Mouse (Mus musculus): ENCODE data around the gene Mob1b. TPM values are rescaled to one million over a fixed set of nuclear protein-coding genes. Genes with fewer than 3 reads are reported as not detected.
A peak's percentile ranks its signal among the peaks of the same experiment; 100 is the strongest.

The Mob1b gene
- polyA plus RNA-seq, 1 experiment = 6.7 TPM

GRCm38 (mm10) chr5:88683706-88684105, 36.9 kb upstream of the Mob1b start:
- TF ChIP-seq POLR2A (IDR thresholded peaks at IDR 0.05; ENCODE audit: low read depth, low read length) (no peak), CTCF (conservative IDR thresholded peaks at IDR 0.05; ENCODE audit: insufficient read depth, insufficient read length, low read depth, low read length) (no peak)
- WGBS = 75% methylated on average over 9 of the region's 9 CpGs
- DNase-seq = no peak
- Histone ChIP-seq H3K36me3 (ENCODE audit: control insufficient read depth, insufficient read depth, low read length) (no peaks in the 10 kb centered on the region), H3K27ac (ENCODE audit: insufficient read depth, low read depth, low read length) (no peak overlapping the region), H3K4me1 (ENCODE audit: control insufficient read depth, insufficient read depth, low read length) (no peaks in the 10 kb centered on the region), H3K27me3 (replicated peaks; ENCODE audit: control insufficient read depth, insufficient read depth, low read length) (peaks cover 5% of the 10 kb centered on the region; the same call in 1 of the 2 replicates), H3K4me3 (ENCODE audit: insufficient read depth, low read depth, low read length) (no peak overlapping the region)

DNA sequence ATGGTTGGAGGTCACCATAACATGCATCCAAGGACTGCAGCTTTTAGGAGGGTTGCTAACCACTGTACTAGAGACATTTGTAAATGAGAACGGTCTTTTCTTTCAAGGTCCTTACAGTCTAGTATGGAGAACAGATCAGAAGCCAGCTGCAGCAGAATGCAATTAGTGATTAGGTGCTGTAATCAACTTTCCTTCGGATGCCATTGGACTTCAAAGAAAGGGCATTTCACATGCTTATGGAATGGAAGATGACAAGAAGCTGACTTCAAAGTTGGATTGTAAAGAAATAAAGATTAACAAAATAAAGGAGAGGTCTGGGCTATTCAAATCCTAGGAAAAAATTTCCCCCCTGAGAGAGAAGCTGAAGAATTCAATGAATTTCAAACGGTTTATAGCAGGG, 36.4 kb upstream of the Mob1b start:
- no peak for TF ChIP-seq CTCF (conservative IDR thresholded peaks at IDR 0.05; ENCODE audit: insufficient read depth, insufficient read length, low read depth, low read length)
- no peak for TF ChIP-seq POLR2A (IDR thresholded peaks at IDR 0.05; ENCODE audit: low read depth, low read length)
- H3K27ac ChIP-seq (ENCODE audit: insufficient read depth, low read depth, low read length) = no peak overlapping the region

DNA sequence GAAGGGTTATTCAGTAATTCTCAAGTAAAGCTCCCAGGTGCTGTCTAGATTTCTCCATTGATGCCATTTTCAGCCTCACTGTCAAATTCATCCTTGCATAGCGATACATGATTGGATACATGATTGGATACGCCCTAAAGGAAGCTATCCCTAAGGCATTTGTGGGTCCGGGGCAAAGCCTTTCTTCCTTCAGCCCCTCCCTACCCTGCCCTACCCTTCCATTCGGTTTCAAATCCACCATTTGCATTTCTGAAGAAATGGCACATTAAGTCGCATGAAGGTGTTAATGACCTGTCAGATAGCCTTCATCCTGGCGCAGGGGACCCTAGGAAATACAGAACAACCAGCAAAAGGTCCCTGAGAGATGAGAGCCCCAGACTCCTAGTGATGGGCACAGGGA, 35.3 kb upstream of the Mob1b start:
- Histone ChIP-seq H3K27ac (ENCODE audit: insufficient read depth, low read depth, low read length) (no peak overlapping the region), H3K4me3 (ENCODE audit: insufficient read depth, low read depth, low read length) (no peak overlapping the region), H3K36me3 (ENCODE audit: control insufficient read depth, insufficient read depth, low read length) (no peaks in the 10 kb centered on the region), H3K4me1 (ENCODE audit: control insufficient read depth, insufficient read depth, low read length) (no peaks in the 10 kb centered on the region), H3K27me3 (replicated peaks; ENCODE audit: control insufficient read depth, insufficient read depth, low read length) (peaks cover 5% of the 10 kb centered on the region; the same call in 1 of the 2 replicates)
- 8% methylated on average over 6 of the region's 6 CpGs for WGBS
- no peak for DNase-seq
- TF ChIP-seq POLR2A (IDR thresholded peaks at IDR 0.05; ENCODE audit: low read depth, low read length) = no peak
- TF ChIP-seq CTCF (conservative IDR thresholded peaks at IDR 0.05; ENCODE audit: insufficient read depth, insufficient read length, low read depth, low read length) = no peak

More for the DNA sequence above, 36.4 kb upstream of the Mob1b start:
- no peak overlapping the region for H3K4me3 ChIP-seq (ENCODE audit: insufficient read depth, low read depth, low read length)
- peaks cover 5% of the 10 kb centered on the region; the same call in 1 of the 2 replicates for H3K27me3 ChIP-seq (replicated peaks; ENCODE audit: control insufficient read depth, insufficient read depth, low read length)
- H3K36me3 ChIP-seq (ENCODE audit: control insufficient read depth, insufficient read depth, low read length) = no peaks in the 10 kb centered on the region
- H3K4me1 ChIP-seq (ENCODE audit: control insufficient read depth, insufficient read depth, low read length) = no peaks in the 10 kb centered on the region
- WGBS = 16% methylated on average over 3 of the region's 3 CpGs
- no peak for DNase-seq

GRCm38 (mm10) chr5:88685745-88686299, 34.8 kb upstream of the Mob1b start:
- WGBS = 63% methylated on average over 6 of the region's 6 CpGs
- TF ChIP-seq CTCF (conservative IDR thresholded peaks at IDR 0.05; ENCODE audit: insufficient read depth, insufficient read length, low read depth, low read length) = no peak
- TF ChIP-seq POLR2A (IDR thresholded peaks at IDR 0.05; ENCODE audit: low read depth, low read length) = no peak

GRCm38 (mm10) chr5:88687996-88688406, 32.7 kb upstream of the Mob1b start:
- Histone ChIP-seq H3K4me1 (ENCODE audit: control insufficient read depth, insufficient read depth, low read length) (peaks cover 6% of the 10 kb centered on the region; the same call in 1 of the 2 replicates), H3K27me3 (replicated peaks; ENCODE audit: control insufficient read depth, insufficient read depth, low read length) (peaks cover 5% of the 10 kb centered on the region; the same call in 1 of the 2 replicates), H3K27ac (ENCODE audit: insufficient read depth, low read depth, low read length) (no peak overlapping the region), H3K4me3 (ENCODE audit: insufficient read depth, low read depth, low read length) (no peak overlapping the region), H3K36me3 (ENCODE audit: control insufficient read depth, insufficient read depth, low read length) (no peaks in the 10 kb centered on the region)
- no peak for DNase-seq
- no peak for TF ChIP-seq CTCF (conservative IDR thresholded peaks at IDR 0.05; ENCODE audit: insufficient read depth, insufficient read length, low read depth, low read length)
- TF ChIP-seq POLR2A (IDR thresholded peaks at IDR 0.05; ENCODE audit: low read depth, low read length) = no peak
- 82% methylated on average over 8 of the region's 8 CpGs for WGBS

More at GRCm38 (mm10) chr5:88685745-88686299, 34.8 kb upstream of the Mob1b start:
- no peaks in the 10 kb centered on the region for H3K36me3 ChIP-seq (ENCODE audit: control insufficient read depth, insufficient read depth, low read length)
- no peak overlapping the region for H3K27ac ChIP-seq (ENCODE audit: insufficient read depth, low read depth, low read length)
- H3K27me3 ChIP-seq (replicated peaks; ENCODE audit: control insufficient read depth, insufficient read depth, low read length) = peaks cover 5% of the 10 kb centered on the region; the same call in 1 of the 2 replicates
- no peak overlapping the region for H3K4me3 ChIP-seq (ENCODE audit: insufficient read depth, low read depth, low read length)
- no peak for DNase-seq
- no peaks in the 10 kb centered on the region; the same call in 1 of the 2 replicates for H3K4me1 ChIP-seq (ENCODE audit: control insufficient read depth, insufficient read depth, low read length)

GRCm38 (mm10) chr5:88688583-88689187, 32.0 kb upstream of the Mob1b start:
- Histone ChIP-seq H3K4me1 (ENCODE audit: control insufficient read depth, insufficient read depth, low read length) (peaks cover 6% of the 10 kb centered on the region; the same call in 1 of the 2 replicates), H3K36me3 (ENCODE audit: control insufficient read depth, insufficient read depth, low read length) (no peaks in the 10 kb centered on the region), H3K4me3 (ENCODE audit: insufficient read depth, low read depth, low read length) (no peak overlapping the region), H3K27me3 (replicated peaks; ENCODE audit: control insufficient read depth, insufficient read depth, low read length) (peaks cover 5% of the 10 kb centered on the region; the same call in 1 of the 2 replicates), H3K27ac (ENCODE audit: insufficient read depth, low read depth, low read length) (no peak overlapping the region)
- TF ChIP-seq POLR2A (IDR thresholded peaks at IDR 0.05; ENCODE audit: low read depth, low read length) (no peak), CTCF (conservative IDR thresholded peaks at IDR 0.05; ENCODE audit: insufficient read depth, insufficient read length, low read depth, low read length) (no peak)
- no peak for DNase-seq
- 75% methylated on average over 15 of the region's 15 CpGs for WGBS

GRCm38 (mm10) chr5:88689279-88689938, 31.2 kb upstream of the Mob1b start:
- WGBS = 73% methylated on average over 3 of the region's 3 CpGs
- H3K27ac ChIP-seq (ENCODE audit: insufficient read depth, low read depth, low read length) = no peak overlapping the region

More at GRCm38 (mm10) chr5:88689279-88689938, 31.2 kb upstream of the Mob1b start:
- peak; percentile 34 for DNase-seq
- peaks cover 6% of the 10 kb centered on the region; the same call in 1 of the 2 replicates for H3K4me1 ChIP-seq (ENCODE audit: control insufficient read depth, insufficient read depth, low read length)
- H3K4me3 ChIP-seq (ENCODE audit: insufficient read depth, low read depth, low read length) = no peak overlapping the region
- H3K27me3 ChIP-seq (replicated peaks; ENCODE audit: control insufficient read depth, insufficient read depth, low read length) = peaks cover 5% of the 10 kb centered on the region; the same call in 1 of the 2 replicates
- TF ChIP-seq CTCF (conservative IDR thresholded peaks at IDR 0.05; ENCODE audit: insufficient read depth, insufficient read length, low read depth, low read length) = 0 out of 2 replicates have a peak, but pooled peaks have one; percentile 2
- TF ChIP-seq POLR2A (IDR thresholded peaks at IDR 0.05; ENCODE audit: low read depth, low read length) = no peak
- no peaks in the 10 kb centered on the region for H3K36me3 ChIP-seq (ENCODE audit: control insufficient read depth, insufficient read depth, low read length)

Measured in kidney, adult 2 months (tissue).